In the genomic region with DNA sequence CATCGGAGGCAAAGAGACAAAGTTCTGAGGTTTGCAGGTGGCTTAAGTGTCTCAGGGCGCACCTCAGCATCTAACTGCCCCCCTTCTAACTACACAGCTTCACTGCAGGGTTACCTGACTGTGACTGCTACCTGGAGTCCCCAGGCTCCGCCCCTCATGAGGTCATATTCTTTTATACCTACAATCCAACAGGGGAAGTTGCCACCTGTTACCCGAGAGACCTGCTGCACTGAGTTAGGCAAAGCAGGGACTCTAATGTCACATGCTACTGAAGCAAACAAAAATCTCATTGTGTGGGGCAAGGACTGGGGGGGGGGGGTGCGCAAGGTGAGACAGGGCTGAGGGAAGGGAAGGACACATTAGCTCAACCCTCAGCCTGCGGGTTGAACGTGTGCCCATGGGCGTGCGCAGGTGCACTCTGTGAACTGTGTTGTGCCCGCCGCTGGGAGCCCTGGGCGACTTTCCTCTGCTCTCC, we compare ENCODE assay signal across 13 mouse cellular contexts. TPM values are rescaled to one million over a fixed set of nuclear protein-coding genes. Genes with fewer than 3 reads are reported as not detected.
DNase-seq lines count a peak whose midpoint lies in the region; ATAC-seq and TF ChIP-seq lines count a peak whose summit lies in the region.
"Had no signal": no experiment of that assay in that cellular context is flagged by ENCODE, and none has a peak within 500 bp of the region (broad histone marks: within the 10 kb centered on the region; RNA-seq: fewer than 3 reads in every experiment).

TSS of gene Arhgef38 (minus strand) at position 129 of the 475 bp plus-strand sequence.

- TF ChIP-seq CTCF in intestine, postnatal 0 days (IDR thresholded peaks at IDR 0.05; ENCODE audit: low read depth) = no peak

- H3K4me1 ChIP-seq in neural tube, embryonic 11.5 days (ENCODE audit: control insufficient read depth, insufficient read depth, low read length) = no peaks in the 10 kb centered on the region
- no peaks in the 10 kb centered on the region for H3K4me1 ChIP-seq in intestine, postnatal 0 days (replicated peaks; ENCODE audit: control insufficient read depth, insufficient read depth, low read length)
- peaks cover 13% of the 10 kb centered on the region for H3K4me1 ChIP-seq in limb, embryonic 12.5 days (replicated peaks)
- H3K4me1 ChIP-seq in stomach, embryonic 14.5 days (ENCODE audit: control insufficient read depth, insufficient read depth, low read length) = 0 out of 2 replicates have a peak, but pooled peaks cover 2% of the 10 kb centered on the region
- H3K4me1 ChIP-seq: heart, embryonic 15.5 days; neural tube, embryonic 13.5 days had no signal

- H3K27ac ChIP-seq in neural tube, embryonic 11.5 days (ENCODE audit: low read depth, low read length) = no peak within 1 kb of the TSS
- peak within 1 kb of the TSS; percentile 57 for H3K27ac ChIP-seq in intestine, postnatal 0 days (ENCODE audit: low read depth, low read length)
- H3K27ac ChIP-seq in limb, embryonic 12.5 days = no peak within 1 kb of the TSS
- peak within 1 kb of the TSS; percentile 55; the same call in 1 of the 2 replicates for H3K27ac ChIP-seq in stomach, embryonic 14.5 days (ENCODE audit: low read length)
- H3K27ac ChIP-seq: heart, embryonic 15.5 days; liver, embryonic 14.5 days; neural tube, embryonic 13.5 days had no signal

- no peaks in the 10 kb centered on the region for H3K27me3 ChIP-seq in neural tube, embryonic 11.5 days (ENCODE audit: control insufficient read depth, insufficient read depth, low read length)
- H3K27me3 ChIP-seq in intestine, postnatal 0 days (replicated peaks; ENCODE audit: control insufficient read depth, insufficient read depth, low read length) = no peaks in the 10 kb centered on the region
- H3K27me3 ChIP-seq in limb, embryonic 12.5 days = no peaks in the 10 kb centered on the region
- no peaks in the 10 kb centered on the region for H3K27me3 ChIP-seq in stomach, embryonic 14.5 days (ENCODE audit: control insufficient read depth, insufficient read depth, low read length)
- H3K27me3 ChIP-seq: heart, embryonic 15.5 days; neural tube, embryonic 13.5 days had no signal

- no peaks in the 10 kb centered on the region for H3K36me3 ChIP-seq in neural tube, embryonic 11.5 days (ENCODE audit: control insufficient read depth, insufficient read depth, low read length)
- H3K36me3 ChIP-seq in intestine, postnatal 0 days (ENCODE audit: control insufficient read depth, insufficient read depth) = no peaks in the 10 kb centered on the region
- no peaks in the 10 kb centered on the region for H3K36me3 ChIP-seq in limb, embryonic 12.5 days
- H3K36me3 ChIP-seq in stomach, embryonic 14.5 days (ENCODE audit: control insufficient read depth, insufficient read depth, low read length) = no peaks in the 10 kb centered on the region
- H3K36me3 ChIP-seq: G1E; heart, embryonic 15.5 days; neural tube, embryonic 13.5 days had no signal

- 53% methylated on average over 12 of the region's 12 CpGs for WGBS in neural tube, embryonic 11.5 days
- WGBS in intestine, postnatal 0 days = 36% methylated on average over 12 of the region's 12 CpGs
- WGBS in limb, embryonic 12.5 days = 50% methylated on average over 12 of the region's 12 CpGs
- 51% methylated on average over 11 of the region's 12 CpGs for WGBS in stomach, embryonic 14.5 days

- no peak within 1 kb of the TSS for H3K4me3 ChIP-seq in neural tube, embryonic 11.5 days (ENCODE audit: low read depth, low read length)
- peak within 1 kb of the TSS; percentile 38 for H3K4me3 ChIP-seq in intestine, postnatal 0 days (ENCODE audit: low read depth, low read length)
- H3K4me3 ChIP-seq in limb, embryonic 12.5 days (replicated peaks) = no peak within 1 kb of the TSS
- H3K4me3 ChIP-seq in stomach, embryonic 14.5 days (ENCODE audit: low read depth, low read length) = peak within 1 kb of the TSS; percentile 13; the same call in 1 of the 2 replicates
- H3K4me3 ChIP-seq: heart, embryonic 15.5 days; neural tube, embryonic 13.5 days had no signal

- ATAC-seq in neural tube, embryonic 11.5 days (ENCODE audit: insufficient read depth, low FRiP score, low TSS enrichment) = peak; percentile 45; the same call in 1 of the 2 replicates
- peak; percentile 93 for ATAC-seq in intestine, postnatal 0 days
- ATAC-seq in limb, embryonic 12.5 days (ENCODE audit: insufficient number of reproducible peaks, insufficient read depth, low FRiP score, low TSS enrichment, low read depth) = 0 out of 2 replicates have a peak, but pooled peaks have one; percentile 26
- peak; percentile 94 for ATAC-seq in stomach, embryonic 14.5 days (ENCODE audit: insufficient number of reproducible peaks, insufficient read depth, low FRiP score, low read depth)

- no peaks in the 10 kb centered on the region for H3K9me3 ChIP-seq in neural tube, embryonic 11.5 days (ENCODE audit: control insufficient read depth, low read length)
- no peaks in the 10 kb centered on the region for H3K9me3 ChIP-seq in intestine, postnatal 0 days (ENCODE audit: control insufficient read depth)
- no peaks in the 10 kb centered on the region for H3K9me3 ChIP-seq in limb, embryonic 12.5 days
- no peaks in the 10 kb centered on the region for H3K9me3 ChIP-seq in stomach, embryonic 14.5 days (ENCODE audit: control insufficient read depth, low read depth, low read length)
- H3K9me3 ChIP-seq: G1E; heart, embryonic 15.5 days; neural tube, embryonic 13.5 days had no signal

- DNase-seq in neural tube, embryonic 11.5 days (ENCODE audit: low spot score) = no peak
- DNase-seq in neural tube, embryonic 10.5 days (ENCODE audit: extremely low spot score, low spot score) = no peak
- DNase-seq in right cerebral cortex, postnatal 36 days (ENCODE audit: low spot score in 2 of 2) = no peak
- DNase-seq in gastrocnemius, postnatal 4 days (ENCODE audit: low spot score in 2 of 2) = no peak
- no peak for DNase-seq in adrenal gland, postnatal 25 days

- no peak within 1 kb of the TSS for H3K9ac ChIP-seq in neural tube, embryonic 11.5 days (ENCODE audit: low read length)
- no peak within 1 kb of the TSS for H3K9ac ChIP-seq in intestine, postnatal 0 days (ENCODE audit: low read depth, low read length)
- H3K9ac ChIP-seq in limb, embryonic 12.5 days (replicated peaks) = no peak within 1 kb of the TSS
- no peak within 1 kb of the TSS for H3K9ac ChIP-seq in stomach, embryonic 14.5 days (replicated peaks; ENCODE audit: low read depth, low read length)
- H3K9ac ChIP-seq: heart, embryonic 15.5 days; liver, embryonic 14.5 days; neural tube, embryonic 13.5 days had no signal

- no peak within 1 kb of the TSS for H3K4me2 ChIP-seq in neural tube, embryonic 11.5 days (ENCODE audit: low read depth)
- H3K4me2 ChIP-seq in intestine, postnatal 0 days (replicated peaks; ENCODE audit: low read depth) = peak within 1 kb of the TSS; percentile 63
- no peak within 1 kb of the TSS for H3K4me2 ChIP-seq in limb, embryonic 12.5 days
- peak within 1 kb of the TSS; percentile 33 for H3K4me2 ChIP-seq in stomach, embryonic 14.5 days (replicated peaks; ENCODE audit: low read depth, low read length)
- H3K4me2 ChIP-seq: heart, embryonic 15.5 days; neural tube, embryonic 13.5 days had no signal

RNA-seq across cellular contexts. Expression of gene Arhgef38, which starts in this region (rescaled TPM):
- polyA plus RNA-seq in neural tube, embryonic 11.5 days (2014; fragmentation: Nextera tagmentation; extraction: Ambion mirVana) = 0.09 TPM in 1 of 2 replicates, not detected in the other
- 1.1 TPM in 2 replicates for polyA plus RNA-seq in intestine, postnatal 0 days (2015; fragmentation: Nextera tagmentation; extraction: Ambion mirVana)
- not detected in 2 replicates for polyA plus RNA-seq in limb, embryonic 12.5 days (2016; fragmentation: Nextera tagmentation; extraction: Ambion mirVana)
- polyA plus RNA-seq in stomach, embryonic 14.5 days (2014; fragmentation: Nextera tagmentation; extraction: Ambion mirVana) = 1.8 and 3.4 TPM in 2 replicates
- not detected for total RNA-seq in gastrocnemius, postnatal 4 days (2021)
- not detected in 2 replicates for total RNA-seq in adrenal gland, postnatal 25 days (2021)
- total RNA-seq: common myeloid progenitor, adult 5-6 weeks had no signal
- polyA plus RNA-seq: G1E; neural tube, embryonic 13.5 days had no signal

Comparison
In these comparisons a context has a peak if more than half of its experiments do, and no peak if none do; other contexts are left out.
1. Peak in ATAC-seq in neural tube, embryonic 11.5 days; RNA of the gene not detected or under 1 TPM.
2. Peak in ATAC-seq in limb, embryonic 12.5 days; RNA of the gene not detected or under 1 TPM.
3. ATAC-seq: peak in every context shown above with its lines; median percentile 94 in stomach, embryonic 14.5 days; 93 in intestine, postnatal 0 days; 45 in neural tube, embryonic 11.5 days; 26 in limb, embryonic 12.5 days.
4. H3K27ac ChIP-seq: peak in intestine, postnatal 0 days (single experiment) and stomach, embryonic 14.5 days (single experiment); none in neural tube, embryonic 11.5 days (single experiment) and limb, embryonic 12.5 days (single experiment).
5. H3K4me2 ChIP-seq: peak in intestine, postnatal 0 days (single experiment) and stomach, embryonic 14.5 days (single experiment); none in neural tube, embryonic 11.5 days (single experiment) and limb, embryonic 12.5 days (single experiment).
6. H3K4me3 ChIP-seq: peak in intestine, postnatal 0 days (single experiment) and stomach, embryonic 14.5 days (single experiment); none in neural tube, embryonic 11.5 days (single experiment) and limb, embryonic 12.5 days (single experiment).